Mouse (Mus musculus): ENCODE measurements around the gene Gm6588. TPM values are rescaled to one million over a fixed set of nuclear protein-coding genes. Genes with fewer than 3 reads are reported as not detected.
A peak's percentile ranks its signal among the peaks of the same experiment; 100 is the strongest.

Gene Gm6588
- polyA plus RNA-seq, 1 experiment, result not detected

GRCm38 (mm10) chr5:112432033-112432432 is 17.2 kb upstream of the Gm6588 start:
- Histone ChIP-seq H3K4me3 (ENCODE audit: low read depth, low read length) (no peak overlapping the region), H3K27me3 (ENCODE audit: control insufficient read depth, insufficient read depth, low read length) (0 out of 2 replicates have a peak, but pooled peaks cover 2% of the 10 kb centered on the region), H3K27ac (ENCODE audit: insufficient read depth, low read depth, low read length) (no peak overlapping the region), H3K36me3 (ENCODE audit: control insufficient read depth, insufficient read depth, low read length) (no peaks in the 10 kb centered on the region), H3K4me1 (ENCODE audit: control insufficient read depth, insufficient read depth, insufficient read length, low read length) (peaks cover 4% of the 10 kb centered on the region; the same call in 1 of the 2 replicates)
- WGBS, result 91% methylated on average over 5 of the region's 5 CpGs
- TF ChIP-seq CTCF (IDR thresholded peaks at IDR 0.05; ENCODE audit: extremely low read depth, insufficient read length, insufficient replicate concordance, low read depth, low read length) (no peak), POLR2A (IDR thresholded peaks at IDR 0.05; ENCODE audit: low read depth, low read length) (no peak)

GRCm38 (mm10) chr5:112433004-112433403 is 16.2 kb upstream of the Gm6588 start:
- 3% methylated on average over 8 of the region's 8 CpGs for WGBS
- H3K4me3 ChIP-seq (ENCODE audit: low read depth, low read length), result no peak overlapping the region
- H3K4me1 ChIP-seq (ENCODE audit: control insufficient read depth, insufficient read depth, insufficient read length, low read length), result peaks cover 4% of the 10 kb centered on the region; the same call in 1 of the 2 replicates
- no peak overlapping the region for H3K27ac ChIP-seq (ENCODE audit: insufficient read depth, low read depth, low read length)
- H3K36me3 ChIP-seq (ENCODE audit: control insufficient read depth, insufficient read depth, low read length), result no peaks in the 10 kb centered on the region
- H3K27me3 ChIP-seq (ENCODE audit: control insufficient read depth, insufficient read depth, low read length), result 0 out of 2 replicates have a peak, but pooled peaks cover 2% of the 10 kb centered on the region
- TF ChIP-seq POLR2A (IDR thresholded peaks at IDR 0.05; ENCODE audit: low read depth, low read length), result no peak
- TF ChIP-seq CTCF (IDR thresholded peaks at IDR 0.05; ENCODE audit: extremely low read depth, insufficient read length, insufficient replicate concordance, low read depth, low read length), result peak; percentile 86; the same call in 1 of the 2 replicates

GRCm38 (mm10) chr5:112438535-112438934 is 10.7 kb upstream of the Gm6588 start:
- H3K36me3 ChIP-seq (ENCODE audit: control insufficient read depth, insufficient read depth, low read length), result no peaks in the 10 kb centered on the region
- H3K27ac ChIP-seq (ENCODE audit: insufficient read depth, low read depth, low read length), result no peak overlapping the region
- WGBS, result 56% methylated on average over 10 of the region's 10 CpGs
- H3K27me3 ChIP-seq (ENCODE audit: control insufficient read depth, insufficient read depth, low read length), result no peaks in the 10 kb centered on the region
- no peaks in the 10 kb centered on the region for H3K4me1 ChIP-seq (ENCODE audit: control insufficient read depth, insufficient read depth, insufficient read length, low read length)
- TF ChIP-seq CTCF (IDR thresholded peaks at IDR 0.05; ENCODE audit: extremely low read depth, insufficient read length, insufficient replicate concordance, low read depth, low read length) (no peak), POLR2A (IDR thresholded peaks at IDR 0.05; ENCODE audit: low read depth, low read length) (no peak)
- no peak overlapping the region for H3K4me3 ChIP-seq (ENCODE audit: low read depth, low read length)

- Histone ChIP-seq H3K36me3 (ENCODE audit: control insufficient read depth, insufficient read depth, low read length) (no peaks in the 10 kb centered on the region), H3K27me3 (ENCODE audit: control insufficient read depth, insufficient read depth, low read length) (no peaks in the 10 kb centered on the region), H3K4me1 (ENCODE audit: control insufficient read depth, insufficient read depth, insufficient read length, low read length) (no peaks in the 10 kb centered on the region), H3K27ac (ENCODE audit: insufficient read depth, low read depth, low read length) (no peak overlapping the region), H3K4me3 (ENCODE audit: low read depth, low read length) (no peak overlapping the region)
- WGBS, result 60% methylated on average over 9 of the region's 9 CpGs
- TF ChIP-seq POLR2A (IDR thresholded peaks at IDR 0.05; ENCODE audit: low read depth, low read length) (no peak), CTCF (IDR thresholded peaks at IDR 0.05; ENCODE audit: extremely low read depth, insufficient read length, insufficient replicate concordance, low read depth, low read length) (no peak)
Observed at GRCm38 (mm10) chr5:112453088-112453487, 3.9 kb downstream of the Gm6588 start.

- H3K4me1 ChIP-seq (ENCODE audit: control insufficient read depth, insufficient read depth, insufficient read length, low read length), result no peaks in the 10 kb centered on the region
- H3K36me3 ChIP-seq (ENCODE audit: control insufficient read depth, insufficient read depth, low read length), result no peaks in the 10 kb centered on the region
- no peaks in the 10 kb centered on the region for H3K27me3 ChIP-seq (ENCODE audit: control insufficient read depth, insufficient read depth, low read length)
- WGBS, result 56% methylated on average over 12 of the region's 12 CpGs
- no peak overlapping the region for H3K27ac ChIP-seq (ENCODE audit: insufficient read depth, low read depth, low read length)
- no peak for TF ChIP-seq CTCF (IDR thresholded peaks at IDR 0.05; ENCODE audit: extremely low read depth, insufficient read length, insufficient replicate concordance, low read depth, low read length)
- TF ChIP-seq POLR2A (IDR thresholded peaks at IDR 0.05; ENCODE audit: low read depth, low read length), result no peak
- no peak overlapping the region for H3K4me3 ChIP-seq (ENCODE audit: low read depth, low read length)
Observed at GRCm38 (mm10) chr5:112454966-112455555, 5.8 kb downstream of the Gm6588 start.

- no peak overlapping the region for H3K27ac ChIP-seq (ENCODE audit: insufficient read depth, low read depth, low read length)
- no peak overlapping the region for H3K4me3 ChIP-seq (ENCODE audit: low read depth, low read length)
- no peaks in the 10 kb centered on the region for H3K27me3 ChIP-seq (ENCODE audit: control insufficient read depth, insufficient read depth, low read length)
- WGBS, result 73% methylated on average over 3 of the region's 3 CpGs
- H3K4me1 ChIP-seq (ENCODE audit: control insufficient read depth, insufficient read depth, insufficient read length, low read length), result no peaks in the 10 kb centered on the region
- no peak for TF ChIP-seq POLR2A (IDR thresholded peaks at IDR 0.05; ENCODE audit: low read depth, low read length)
- no peak for TF ChIP-seq CTCF (IDR thresholded peaks at IDR 0.05; ENCODE audit: extremely low read depth, insufficient read length, insufficient replicate concordance, low read depth, low read length)
- no peaks in the 10 kb centered on the region for H3K36me3 ChIP-seq (ENCODE audit: control insufficient read depth, insufficient read depth, low read length)
Observed at GRCm38 (mm10) chr5:112459903-112460302, 10.7 kb downstream of the Gm6588 start.

GRCm38 (mm10) chr5:112466331-112466730 is 17.1 kb downstream of the Gm6588 start:
- H3K27me3 ChIP-seq (ENCODE audit: control insufficient read depth, insufficient read depth, low read length), result no peaks in the 10 kb centered on the region
- no peaks in the 10 kb centered on the region for H3K36me3 ChIP-seq (ENCODE audit: control insufficient read depth, insufficient read depth, low read length)
- TF ChIP-seq CTCF (IDR thresholded peaks at IDR 0.05; ENCODE audit: extremely low read depth, insufficient read length, insufficient replicate concordance, low read depth, low read length), result no peak
- no peak for TF ChIP-seq POLR2A (IDR thresholded peaks at IDR 0.05; ENCODE audit: low read depth, low read length)
- no peak overlapping the region for H3K4me3 ChIP-seq (ENCODE audit: low read depth, low read length)
- no peaks in the 10 kb centered on the region for H3K4me1 ChIP-seq (ENCODE audit: control insufficient read depth, insufficient read depth, insufficient read length, low read length)
- H3K27ac ChIP-seq (ENCODE audit: insufficient read depth, low read depth, low read length), result no peak overlapping the region
- 47% methylated on average over 6 of the region's 6 CpGs for WGBS
